Mouse (Mus musculus): ENCODE results near the gene Nrap.
A peak's percentile ranks its signal among the peaks of the same experiment; 100 is the strongest.
"Not testable (repeated sequence)": the region's sequence is repeated elsewhere in the genome, so short reads cannot be mapped to it uniquely, and the experiment has no call there.

Nrap gene

GRCm38 (mm10) chr19:56364563-56364962, 25.3 kb downstream of the Nrap start:
- no peak for DNase-seq (ENCODE audit: low spot score)

- DNase-seq (ENCODE audit: low spot score) = no peak
Measured at GRCm38 (mm10) chr19:56363721-56364460, 25.9 kb downstream of the Nrap start.

- no peak for DNase-seq (ENCODE audit: low spot score)
Measured at GRCm38 (mm10) chr19:56358890-56359289, 30.9 kb downstream of the Nrap start.

GRCm38 (mm10) chr19:56357374-56357708, 32.5 kb downstream of the Nrap start:
- DNase-seq (ENCODE audit: low spot score) = not testable (repeated sequence)

GRCm38 (mm10) chr19:56356480-56357373, 33.1 kb downstream of the Nrap start:
- DNase-seq (ENCODE audit: low spot score) = peak; percentile 28

GRCm38 (mm10) chr19:56355201-56355600, 34.6 kb downstream of the Nrap start:
- no peak for DNase-seq (ENCODE audit: low spot score)

GRCm38 (mm10) chr19:56353689-56354088, 36.1 kb downstream of the Nrap start:
- no peak for DNase-seq (ENCODE audit: low spot score)

- DNase-seq (ENCODE audit: low spot score) = no peak
Measured at GRCm38 (mm10) chr19:56349295-56349694, 40.5 kb downstream of the Nrap start.

- no peak for DNase-seq (ENCODE audit: low spot score)
Measured at GRCm38 (mm10) chr19:56346750-56347149, 43.1 kb downstream of the Nrap start.

GRCm38 (mm10) chr19:56346016-56346415, 43.8 kb downstream of the Nrap start:
- DNase-seq (ENCODE audit: low spot score) = no peak

GRCm38 (mm10) chr19:56343869-56344563, 45.8 kb downstream of the Nrap start:
- no peak for DNase-seq (ENCODE audit: low spot score)

- peak; percentile 34 for DNase-seq (ENCODE audit: low spot score)
Measured at GRCm38 (mm10) chr19:56342006-56342405, 47.8 kb downstream of the Nrap start.

- no peak for DNase-seq (ENCODE audit: low spot score)
Measured at GRCm38 (mm10) chr19:56336826-56337225, 53.0 kb downstream of the Nrap start.

GRCm38 (mm10) chr19:56336321-56336720, 53.5 kb downstream of the Nrap start:
- DNase-seq (ENCODE audit: low spot score) = no peak

GRCm38 (mm10) chr19:56326243-56326855, 63.5 kb downstream of the Nrap start:
- DNase-seq (ENCODE audit: low spot score) = no peak

- DNase-seq (ENCODE audit: low spot score) = no peak
Measured at GRCm38 (mm10) chr19:56325676-56326075, 64.2 kb downstream of the Nrap start.

GRCm38 (mm10) chr19:56321303-56321920, 68.4 kb downstream of the Nrap start:
- no peak for DNase-seq (ENCODE audit: low spot score)

GRCm38 (mm10) chr19:56320186-56320860, 69.5 kb downstream of the Nrap start:
- no peak for DNase-seq (ENCODE audit: low spot score)

GRCm38 (mm10) chr19:56319629-56320028, 70.2 kb downstream of the Nrap start:
- DNase-seq (ENCODE audit: low spot score) = no peak

- DNase-seq (ENCODE audit: low spot score) = no peak
Measured at GRCm38 (mm10) chr19:56319219-56319618, 70.6 kb downstream of the Nrap start.

GRCm38 (mm10) chr19:56316531-56316930, 73.3 kb downstream of the Nrap start:
- no peak for DNase-seq (ENCODE audit: low spot score)

All from ovary, postnatal 10 days (tissue).